Mouse (Mus musculus) central nervous system, embryonic 18 days (tissue): Measurements from ENCODE around the gene Zfp811. TPM values are rescaled to one million over a fixed set of nuclear protein-coding genes. Genes with fewer than 3 reads are reported as not detected.

Source experiments
- polyA plus RNA-seq: library from polyadenylated mRNA; depleted of rRNA; stranded (reverse); fragments of >200 nt; gene quantifications from 2 replicates; pipeline ENCODE4 v1.2.3, GENCODE M21; 2012; rRNA removed

Zfp811 gene
- polyA plus RNA-seq = 22.2 and 22.4 TPM in 2 replicates

GRCm38 (mm10) chr17:32809544-32810374 is at the start of gene Zfp811:
Zfp811 (minus strand) TSS chr17:32809931.

GRCm38 (mm10) chr17:32829540-32830417 is 20.0 kb upstream of the Zfp811 start, which contains the start of gene Zfp799:
Zfp799 (minus strand) TSS chr17:32830261.

GRCm38 (mm10) chr17:32788094-32788559 is 21.6 kb downstream of the Zfp811 start, which contains the start of gene Zfp871:
Zfp871 (minus strand) TSS chr17:32788287.

Other genes with a start within 250 kb of the Zfp811 start
- not detected in 2 replicates for gene Cyp4f37, start 188.6 kb downstream of the Zfp811 start, polyA plus RNA-seq
- 0.08 TPM in 2 replicates for gene Cyp4f40, start 151.0 kb downstream of the Zfp811 start, polyA plus RNA-seq
- gene Cyp4f15, start 124.3 kb downstream of the Zfp811 start, polyA plus RNA-seq = 3.0 and 3.5 TPM in 2 replicates
- gene Zfp871, start 21.6 kb downstream of the Zfp811 start, polyA plus RNA-seq = 28.0 and 28.1 TPM in 2 replicates
- gene Zfp799, start 20.3 kb upstream of the Zfp811 start, polyA plus RNA-seq = 13.0 and 16.4 TPM in 2 replicates
- 5.3 and 5.4 TPM in 2 replicates for gene Zfp870, start 81.7 kb upstream of the Zfp811 start, polyA plus RNA-seq
- 0.21 and 0.33 TPM in 2 replicates for gene Cyp4f14, start 107.4 kb upstream of the Zfp811 start, polyA plus RNA-seq
- 11.2 and 13.3 TPM in 2 replicates for gene Cyp4f13, start 137.5 kb upstream of the Zfp811 start, polyA plus RNA-seq
- gene Zfp472, start 155.9 kb upstream of the Zfp811 start, polyA plus RNA-seq = 4.6 and 4.9 TPM in 2 replicates
- 14.3 and 14.7 TPM in 2 replicates for gene Zfp952, start 183.2 kb upstream of the Zfp811 start, polyA plus RNA-seq
- gene Zfp763, start 223.5 kb upstream of the Zfp811 start, polyA plus RNA-seq = 14.8 and 15.6 TPM in 2 replicates